Mouse (Mus musculus) bone marrow, adult 2 months (tissue): ENCODE results near the gene Susd6. TPM values are rescaled to one million over a fixed set of nuclear protein-coding genes. Genes with fewer than 3 reads are reported as not detected.

Experiments used
- H3K27ac ChIP-seq: fragments of 200-500 bp; 2 replicates; pipeline ENCODE4 v1.5.1; 2012; ENCODE audit warnings: low read depth, mild to moderate bottlenecking, control low read depth, inconsistent platforms, low read length; ENCODE audit not compliant: control insufficient read depth, poor library complexity, insufficient read depth
- H3K4me1 ChIP-seq: fragments of 200-500 bp; 2 replicates; pipeline ENCODE4 v1.6.1; 2011; ENCODE audit warnings: low read length; ENCODE audit not compliant: control insufficient read depth, insufficient read depth
- H3K4me3 ChIP-seq: fragments of 200-500 bp; replicated peaks from 2 replicates; pipeline ENCODE3; 2011; ENCODE audit warnings: mild to moderate bottlenecking, low read depth, low read length, control low read depth; ENCODE audit not compliant: control insufficient read depth
- CTCF ChIP-seq: fragments of 200-500 bp; IDR thresholded peaks from 2 replicates; pipeline ENCODE4 v1.5.1; 2011; ENCODE audit warnings: low read length, control low read depth; ENCODE audit not compliant: control insufficient read depth, insufficient read depth
- POLR2A ChIP-seq: fragments of 200-500 bp; IDR thresholded peaks from 2 replicates; pipeline ENCODE4 v1.6.1; 2011; ENCODE audit warnings: low read depth, mild to moderate bottlenecking, control low read depth, low read length, borderline replicate concordance; ENCODE audit not compliant: control insufficient read depth
- WGBS: fragments of 180-500 bp; shearing (Covaris S2); methylation state at CpG from one replicate; pipeline ENCODE4 v1.1.7; 2018; 5-methylcytosine and 5-hydroxymethylcytosine counted together
- polyA plus RNA-seq: library from polyadenylated mRNA; stranded (reverse); fragments of >200 nt; gene quantifications from 2 replicates; pipeline ENCODE4 v1.2.4, GENCODE M21; 2011; ENCODE audit warnings: low replicate concordance; ENCODE audit not compliant: missing spikeins, insufficient read depth, insufficient read length

Gene Susd6
- polyA plus RNA-seq, 1 experiment, result 17.3 TPM

DNA sequence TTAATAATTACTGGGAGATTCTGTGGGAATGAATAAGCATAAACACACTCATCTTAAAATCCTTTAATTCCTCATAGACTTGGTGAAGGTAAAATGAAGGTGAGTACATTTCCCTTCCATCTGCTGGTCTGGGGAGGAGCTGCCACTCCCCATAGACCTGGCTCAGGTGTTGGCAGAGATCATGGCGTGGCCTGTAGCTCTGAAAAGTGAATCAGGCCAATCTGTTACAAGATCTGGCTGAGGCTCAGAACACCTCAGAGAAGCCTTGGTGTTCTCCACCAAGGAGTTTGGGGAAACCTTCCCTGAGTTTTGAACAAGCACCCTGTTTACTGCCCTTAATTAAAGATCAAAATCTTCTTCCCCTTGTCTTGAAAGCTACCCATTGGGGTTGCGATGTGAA, 64.8 kb downstream of the Susd6 start:
- WGBS, result 59% methylated on average over 2 of the region's 2 CpGs
- TF ChIP-seq CTCF (no peak), POLR2A (no peak)
- Histone ChIP-seq H3K4me1 (peaks cover 5% of the 10 kb centered on the region), H3K4me3 (no peak overlapping the region), H3K27ac (no peak overlapping the region)

- peaks cover 5% of the 10 kb centered on the region for H3K4me1 ChIP-seq
- TF ChIP-seq CTCF (no peak), POLR2A (no peak)
These were observed 65.3 kb downstream of the Susd6 start for GRCm38 (mm10) chr12:80855581-80855980.

DNA sequence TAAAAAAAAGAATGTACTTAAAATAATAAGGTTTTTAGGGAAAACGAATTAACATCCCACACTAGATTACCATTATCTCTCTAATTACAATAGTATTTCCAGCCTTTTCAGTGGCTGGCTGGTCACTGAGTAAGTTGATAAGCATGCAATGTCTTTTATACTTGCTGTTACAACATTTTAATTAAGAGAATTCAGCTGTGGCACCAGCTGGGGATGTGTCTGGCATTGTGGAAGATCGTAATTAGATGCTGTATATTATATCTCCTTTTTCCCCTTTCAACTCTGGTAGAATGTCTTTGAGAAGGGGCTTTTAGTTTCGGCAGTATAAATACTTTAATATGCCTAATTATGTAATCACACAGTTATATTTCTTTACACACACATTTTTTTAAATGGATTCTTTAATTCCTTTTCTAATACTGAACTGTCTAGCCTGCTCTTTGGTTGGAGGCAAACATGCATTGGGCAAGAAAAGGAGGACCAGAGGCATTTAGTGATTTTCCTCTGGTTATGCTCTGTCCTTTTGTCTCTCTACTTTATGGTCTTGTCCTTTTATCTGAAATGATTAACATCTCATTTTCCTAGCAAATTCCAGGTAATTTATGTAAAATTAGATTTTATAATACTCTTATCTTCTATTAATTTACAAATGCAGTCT, 67.5 kb downstream of the Susd6 start:
- Histone ChIP-seq H3K4me3 (no peak overlapping the region), H3K27ac (no peak overlapping the region), H3K4me1 (peaks cover 4% of the 10 kb centered on the region)
- TF ChIP-seq CTCF (no peak), POLR2A (no peak)
- WGBS, result 81% methylated on average over 3 of the region's 3 CpGs

More at GRCm38 (mm10) chr12:80855581-80855980, 65.3 kb downstream of the Susd6 start:
- H3K27ac ChIP-seq, result no peak overlapping the region; the same call in 1 of the 2 replicates
- H3K4me3 ChIP-seq, result no peak overlapping the region
- 80% methylated on average over 1 of the region's 1 CpGs for WGBS

GRCm38 (mm10) chr12:80858307-80858706, 68.0 kb downstream of the Susd6 start:
- peaks cover 3% of the 10 kb centered on the region; the same call in 1 of the 2 replicates for H3K4me1 ChIP-seq
- TF ChIP-seq POLR2A (no peak), CTCF (no peak)
- WGBS, result 88% methylated on average over 2 of the region's 2 CpGs
- H3K4me3 ChIP-seq, result no peak overlapping the region
- H3K27ac ChIP-seq, result no peak overlapping the region

DNA sequence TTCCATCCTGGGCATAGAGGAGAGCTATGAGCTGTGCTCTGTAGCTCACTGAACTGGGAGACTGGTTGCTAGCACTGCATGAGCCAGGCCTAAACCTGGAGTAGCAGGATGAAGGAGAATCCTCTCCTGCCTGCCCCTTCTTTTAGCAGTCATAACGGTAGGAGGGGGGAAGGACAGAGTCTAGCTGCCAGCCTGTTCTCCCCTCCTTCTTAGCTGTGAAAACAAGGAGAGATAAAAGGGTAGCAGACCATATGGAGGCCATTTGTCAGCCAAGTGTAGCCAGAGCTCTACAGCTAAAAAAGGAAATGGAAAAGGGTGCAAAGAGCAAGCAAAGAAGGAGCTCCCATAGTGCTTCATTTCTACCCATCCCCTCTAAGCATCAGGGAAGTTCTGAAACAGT, 71.6 kb downstream of the Susd6 start:
- WGBS, result 48% methylated on average over 1 of the region's 1 CpGs
- Histone ChIP-seq H3K4me3 (no peak overlapping the region), H3K27ac (no peak overlapping the region), H3K4me1 (no peaks in the 10 kb centered on the region)
- TF ChIP-seq CTCF (no peak), POLR2A (no peak)

GRCm38 (mm10) chr12:80863370-80863769, 73.1 kb downstream of the Susd6 start:
- TF ChIP-seq POLR2A, result no peak
- TF ChIP-seq CTCF, result no peak
- WGBS, result 81% methylated on average over 2 of the region's 2 CpGs
- no peak overlapping the region for H3K4me3 ChIP-seq
- H3K4me1 ChIP-seq, result no peaks in the 10 kb centered on the region
- no peak overlapping the region for H3K27ac ChIP-seq

DNA sequence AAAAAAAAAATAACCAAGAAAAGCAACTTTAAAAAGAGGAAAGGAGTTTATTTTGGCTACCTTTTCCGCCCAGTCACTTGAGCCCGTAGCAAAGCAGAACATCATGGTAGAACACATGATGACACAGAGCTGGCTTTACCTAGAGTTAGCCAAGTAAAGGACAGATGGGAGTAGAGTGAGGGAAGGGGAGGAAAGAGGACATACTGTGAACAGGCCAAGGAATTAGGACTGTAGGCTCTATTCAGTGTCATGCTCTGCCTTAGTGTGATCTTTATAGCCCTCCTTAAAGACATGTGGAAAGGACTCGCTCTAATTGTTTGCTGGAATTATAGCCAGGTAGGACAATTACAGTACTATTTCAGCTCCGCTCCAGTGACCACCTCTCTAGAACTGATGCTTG, 74.9 kb downstream of the Susd6 start:
- TF ChIP-seq CTCF (no peak), POLR2A (no peak)
- Histone ChIP-seq H3K27ac (no peak overlapping the region), H3K4me3 (no peak overlapping the region), H3K4me1 (no peaks in the 10 kb centered on the region)
- WGBS, result 88% methylated on average over 4 of the region's 4 CpGs

GRCm38 (mm10) chr12:80866023-80866422, 75.7 kb downstream of the Susd6 start:
- Histone ChIP-seq H3K4me1 (no peaks in the 10 kb centered on the region), H3K27ac (no peak overlapping the region), H3K4me3 (no peak overlapping the region)
- no peak for TF ChIP-seq CTCF
- no peak for TF ChIP-seq POLR2A
- 93% methylated on average over 2 of the region's 2 CpGs for WGBS

DNA sequence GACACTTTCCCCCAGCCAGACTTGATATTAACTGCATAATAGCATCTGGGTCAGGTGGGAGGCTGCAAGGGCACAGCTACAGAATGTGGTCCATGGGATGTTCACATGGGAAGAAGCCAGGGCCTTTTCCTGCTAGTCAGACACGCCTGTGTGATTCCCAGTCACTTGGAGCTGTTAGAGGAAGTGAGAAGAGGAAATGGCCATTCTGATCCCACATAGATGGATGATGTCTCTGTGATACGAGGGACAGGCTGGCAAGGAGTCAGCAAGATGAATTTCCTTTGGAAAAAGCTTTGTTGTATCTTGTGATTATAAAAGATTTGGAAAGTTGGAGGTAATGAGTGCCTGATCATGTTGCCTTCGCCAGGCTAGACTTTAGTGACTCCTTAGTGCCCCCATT, 76.8 kb downstream of the Susd6 start:
- WGBS, result 67% methylated on average over 3 of the region's 3 CpGs
- TF ChIP-seq POLR2A, result no peak
- TF ChIP-seq CTCF, result no peak
- Histone ChIP-seq H3K27ac (no peak overlapping the region), H3K4me3 (no peak overlapping the region), H3K4me1 (no peaks in the 10 kb centered on the region)
